Mouse (Mus musculus) liver, embryonic 14.5 days (tissue): Measurements from ENCODE around the gene D3Ertd254e.

ENCODE experiments used
- CTCF ChIP-seq: IDR thresholded peaks from 2 replicates; pipeline ENCODE4 v1.5.1; 2016; ENCODE audit warnings: antibody characterized with exemption, low read depth, control low read depth
- EP300 ChIP-seq: IDR thresholded peaks from 2 replicates; pipeline ENCODE4 v1.6.1; 2016; ENCODE audit warnings: antibody characterized with exemption, low read depth

DNA sequence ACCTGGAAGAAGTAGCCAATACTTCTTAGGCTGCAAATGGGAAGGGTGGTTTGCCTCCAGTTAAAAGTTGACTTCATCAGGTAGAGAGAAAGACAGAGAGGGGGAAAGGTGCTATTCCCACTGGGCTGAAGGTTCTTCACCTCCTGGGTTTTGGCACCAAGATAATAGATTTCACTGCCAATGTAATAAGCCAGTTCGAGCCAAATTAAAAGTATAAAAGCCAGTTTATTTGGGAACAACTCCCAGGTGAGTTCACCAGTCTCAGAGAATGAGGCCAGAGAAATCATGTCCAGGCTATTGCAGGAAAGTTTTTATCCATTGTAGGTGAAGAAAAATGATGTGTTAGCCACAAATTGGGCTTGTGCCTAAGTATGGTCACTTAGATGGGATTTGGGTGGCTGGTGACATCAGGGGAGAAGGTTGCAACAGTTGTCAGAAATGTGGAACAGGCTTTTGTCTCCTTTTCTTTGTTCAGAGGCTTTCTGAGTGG is 12.6 kb upstream of the D3Ertd254e start:
- TF ChIP-seq CTCF (no peak), EP300 (no peak)
